Mouse (Mus musculus) spleen, postnatal 10 days (tissue): ENCODE measurements at regions not wholly inside any gene's neighbourhood (a gene's known extent, or its start where the extent isn't known, plus 50 kb on each side); places are given as distances from the start of the nearest gene placed in this dataset.
"Not testable (repeated sequence)": the region's sequence is repeated elsewhere in the genome, so short reads cannot be mapped to it uniquely, and the experiment has no call there.

Experiments
- DNase-seq, 2 experiments: peaks; one replicate each; pipeline ENCODE4 v3.0.0; 2021 to 2022; ENCODE audit warnings: low spot score in 2 of 2

GRCm38 (mm10) chr9:41446431-41447203 is 285.1 kb upstream of the Ubash3b start:
- DNase-seq = no peak

GRCm38 (mm10) chr9:41442418-41442817 is 280.9 kb upstream of the Ubash3b start:
- DNase-seq = no peak

GRCm38 (mm10) chr9:41439979-41440378 is 278.5 kb upstream of the Ubash3b start:
- DNase-seq = no peak

GRCm38 (mm10) chr9:41438141-41438540 is 276.6 kb upstream of the Ubash3b start:
- DNase-seq = no peak

- DNase-seq = no peak
Measured at GRCm38 (mm10) chr9:41430391-41431343, 269.2 kb upstream of the Ubash3b start.

- DNase-seq = no peak
Measured at GRCm38 (mm10) chr9:41429711-41430390, 268.4 kb upstream of the Ubash3b start.

- no peak for DNase-seq
Measured at GRCm38 (mm10) chr9:41429236-41429635, 267.7 kb upstream of the Ubash3b start.

- no peak for DNase-seq
Measured at GRCm38 (mm10) chr9:41426698-41427097, 265.2 kb upstream of the Ubash3b start.

GRCm38 (mm10) chr9:41425225-41425624 is 263.7 kb upstream of the Ubash3b start:
- DNase-seq = no peak

GRCm38 (mm10) chr9:41413791-41414190 is 252.3 kb upstream of the Ubash3b start:
- no peak for DNase-seq

GRCm38 (mm10) chr9:41413091-41413490 is 251.6 kb upstream of the Ubash3b start:
- not testable (repeated sequence) for DNase-seq

- no peak for DNase-seq
Measured at GRCm38 (mm10) chr9:41412174-41412757, 250.8 kb upstream of the Ubash3b start.

GRCm38 (mm10) chr9:41408301-41408700 is 246.8 kb upstream of the Ubash3b start:
- no peak for DNase-seq

- DNase-seq = no peak
Measured at GRCm38 (mm10) chr9:41407078-41407477, 245.6 kb upstream of the Ubash3b start.

- DNase-seq = no peak
Measured at GRCm38 (mm10) chr9:41402942-41403341, 241.4 kb upstream of the Ubash3b start.

- DNase-seq = no peak
Measured at GRCm38 (mm10) chr9:41400950-41401349, 239.5 kb upstream of the Ubash3b start.

- DNase-seq = no peak
Measured at GRCm38 (mm10) chr9:41395471-41395870, 234.0 kb upstream of the Ubash3b start.

- DNase-seq = no peak
Measured at GRCm38 (mm10) chr9:41391591-41392320, 230.3 kb upstream of the Ubash3b start.

- DNase-seq = no peak
Measured at GRCm38 (mm10) chr9:41379283-41379682, 217.8 kb upstream of the Ubash3b start.

GRCm38 (mm10) chr9:41378627-41379231 is 217.2 kb upstream of the Ubash3b start:
- DNase-seq = no peak
